Mouse (Mus musculus): ENCODE data around the gene Cenpb.
"Not testable (repeated sequence)": the region's sequence is repeated elsewhere in the genome, so short reads cannot be mapped to it uniquely, and the experiment has no call there.

Gene Cenpb

GRCm38 (mm10) chr2:131179990-131180587 lies at the start of gene Cenpb:
TSS of gene Cenpb (minus strand) at chr2:131180067.
- peak; percentile 88 for DNase-seq

GRCm38 (mm10) chr2:131227243-131227642 lies 47.4 kb upstream of the Cenpb start:
- DNase-seq: no peak

- DNase-seq: not testable (repeated sequence)
Measured at GRCm38 (mm10) chr2:131226669-131227068, 46.8 kb upstream of the Cenpb start.

GRCm38 (mm10) chr2:131225178-131225577 lies 45.3 kb upstream of the Cenpb start:
- DNase-seq: no peak

GRCm38 (mm10) chr2:131223569-131223968 lies 43.7 kb upstream of the Cenpb start:
- DNase-seq: no peak

GRCm38 (mm10) chr2:131222562-131222961 lies 42.7 kb upstream of the Cenpb start:
- no peak for DNase-seq

- DNase-seq: no peak
Measured at GRCm38 (mm10) chr2:131221853-131222515, 42.1 kb upstream of the Cenpb start.

- DNase-seq: no peak
Measured at GRCm38 (mm10) chr2:131220030-131220429, 40.2 kb upstream of the Cenpb start.

- DNase-seq: no peak
Measured at GRCm38 (mm10) chr2:131215941-131216858, 36.3 kb upstream of the Cenpb start.

- DNase-seq: no peak
Measured at GRCm38 (mm10) chr2:131213773-131214172, 33.9 kb upstream of the Cenpb start.

- no peak for DNase-seq
Measured at GRCm38 (mm10) chr2:131211026-131211615, 31.3 kb upstream of the Cenpb start.

- peak; percentile 95 for DNase-seq
Measured at GRCm38 (mm10) chr2:131209969-131210792, 30.3 kb upstream of the Cenpb start.

GRCm38 (mm10) chr2:131209125-131209795 lies 29.4 kb upstream of the Cenpb start:
- DNase-seq: no peak

- DNase-seq: no peak
Measured at GRCm38 (mm10) chr2:131208356-131208755, 28.5 kb upstream of the Cenpb start.

GRCm38 (mm10) chr2:131206778-131207177 lies 26.9 kb upstream of the Cenpb start, which contains the start of gene Ap5s1:
TSS of gene Ap5s1 (plus strand) at chr2:131207078.
- no peak for DNase-seq

- DNase-seq: no peak
Measured at GRCm38 (mm10) chr2:131205521-131206182, 25.8 kb upstream of the Cenpb start.

- peak; percentile 28 for DNase-seq
Measured at GRCm38 (mm10) chr2:131204410-131204981, 24.6 kb upstream of the Cenpb start.

GRCm38 (mm10) chr2:131203816-131204409 lies 24.0 kb upstream of the Cenpb start:
- DNase-seq: no peak

- DNase-seq: no peak
Measured at GRCm38 (mm10) chr2:131201262-131201661, 21.4 kb upstream of the Cenpb start.

- DNase-seq: no peak
Measured at GRCm38 (mm10) chr2:131200710-131201109, 20.8 kb upstream of the Cenpb start.
